Mouse (Mus musculus) frontal cortex, adult (tissue): ENCODE measurements around the gene Zfp68.
"Not testable (repeated sequence)": the region's sequence is repeated elsewhere in the genome, so short reads cannot be mapped to it uniquely, and the experiment has no call there.

Experiments used
- ATAC-seq: cut with Nextera tagmentation; 2 replicates; pipeline ENCODE4 v1.9.2; 2017; ENCODE audit warnings: mild to moderate bottlenecking, moderate library complexity, mixed read lengths; ENCODE audit not compliant: low TSS enrichment

Zfp68 gene

GRCm38 (mm10) chr5:138619211-138620128, at the start of gene Zfp68:
Zfp68 (minus strand) TSS chr5:138619761.
- ATAC-seq, result peak; percentile 94

DNA sequence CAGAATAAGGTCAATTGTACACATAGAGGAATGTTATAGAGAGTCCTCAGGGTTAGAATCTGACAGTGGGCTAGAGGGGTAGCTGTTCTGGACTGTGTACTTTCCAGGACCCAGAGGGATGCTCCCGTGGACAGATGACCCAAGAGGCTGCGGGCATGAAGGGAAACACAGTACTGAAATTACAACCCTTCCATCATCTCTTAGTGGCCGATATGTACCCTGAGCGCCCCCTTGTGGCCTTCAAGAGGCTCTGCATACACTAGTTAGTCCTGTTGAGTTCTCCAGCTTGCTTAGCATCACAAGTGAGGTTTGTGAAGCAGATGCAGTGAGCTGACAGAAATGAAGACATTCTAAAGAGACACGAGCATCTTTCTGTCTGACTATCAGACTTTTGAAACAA, 39.4 kb upstream of the Zfp68 start:
- ATAC-seq, result peak; percentile 85

DNA sequence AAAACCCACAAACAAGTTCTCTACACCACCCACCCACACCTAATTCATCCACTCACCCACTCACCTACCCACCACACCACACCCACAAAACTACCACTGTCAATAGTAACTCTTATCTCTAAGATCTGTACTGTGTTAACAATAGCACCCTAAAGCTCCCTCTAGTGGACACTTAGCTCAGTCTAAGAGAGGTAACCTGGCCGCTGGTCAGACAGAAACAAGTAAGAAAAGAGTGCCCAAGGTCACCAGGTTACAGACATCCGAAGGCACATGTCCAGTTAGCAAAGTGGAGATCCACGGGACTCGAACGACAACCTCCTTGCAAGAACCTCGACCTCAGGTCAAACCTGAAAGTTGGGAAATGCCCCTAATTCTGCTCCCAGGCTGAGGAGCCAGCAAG, 38.3 kb upstream of the Zfp68 start:
- peak; percentile 62; the same call in 1 of the 2 replicates for ATAC-seq

- ATAC-seq, result no peak
These were observed 37.8 kb upstream of the Zfp68 start for GRCm38 (mm10) chr5:138657407-138657806.

DNA sequence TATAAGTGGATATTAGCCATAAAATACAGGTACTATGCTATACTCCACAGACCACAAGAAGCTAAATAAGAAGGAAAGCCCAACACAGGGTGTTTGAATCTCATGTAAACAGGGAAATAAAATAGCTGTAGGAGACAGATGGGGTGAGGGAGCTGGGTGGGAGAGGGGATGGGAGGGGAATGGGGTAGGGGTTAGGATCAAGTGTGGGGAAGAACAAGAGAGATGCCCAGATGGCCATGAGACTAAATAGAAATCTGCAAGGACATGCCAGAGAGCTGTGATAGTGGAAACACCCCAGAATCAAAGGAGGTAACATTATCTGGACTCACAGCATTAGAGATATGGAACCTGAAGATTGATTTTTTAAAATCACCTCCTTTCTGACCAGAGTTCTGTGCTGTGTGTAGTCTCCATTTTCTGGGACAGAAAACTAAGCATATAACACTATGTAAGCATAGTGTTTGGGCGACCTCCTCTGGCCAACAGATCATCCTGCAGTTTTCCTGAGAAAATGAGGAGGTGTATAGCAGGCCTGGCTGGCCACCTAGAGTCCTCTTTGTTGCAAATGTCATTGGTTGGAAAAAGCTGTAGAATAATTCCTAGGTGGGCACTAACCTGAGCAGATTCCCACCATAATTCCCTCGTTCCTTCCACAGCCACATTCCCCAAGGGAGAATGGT, 37.1 kb upstream of the Zfp68 start:
- ATAC-seq, result peak; percentile 95

DNA sequence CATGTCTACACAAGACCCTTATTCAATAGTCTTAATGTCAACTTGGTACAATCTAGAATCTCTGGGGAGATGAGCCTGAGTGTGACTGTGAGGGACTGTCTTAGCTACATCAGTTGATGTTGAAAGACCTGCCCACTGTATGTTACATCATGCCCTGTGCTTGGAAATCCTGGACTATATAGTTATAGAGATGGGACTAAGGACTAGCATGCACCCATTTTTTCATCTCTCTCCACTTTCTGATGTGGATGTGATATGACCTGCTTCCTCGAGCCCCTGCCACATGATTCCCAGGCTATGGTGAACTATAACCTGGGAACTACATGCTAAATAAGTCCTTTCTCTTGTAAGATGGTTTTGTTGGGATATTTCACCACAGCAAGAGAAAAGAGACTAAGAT, 33.4 kb upstream of the Zfp68 start:
- ATAC-seq, result no peak

GRCm38 (mm10) chr5:138641761-138642160, 22.2 kb upstream of the Zfp68 start:
- no peak for ATAC-seq

GRCm38 (mm10) chr5:138641081-138641480, 21.5 kb upstream of the Zfp68 start:
- ATAC-seq, result no peak

GRCm38 (mm10) chr5:138636486-138636885, 16.9 kb upstream of the Zfp68 start:
- ATAC-seq, result no peak

GRCm38 (mm10) chr5:138623478-138623875, 3.9 kb upstream of the Zfp68 start:
- ATAC-seq, result no peak

- ATAC-seq, result peak; percentile 95
These were observed 3.3 kb upstream of the Zfp68 start, which contains the start of gene A430033K04Rik for GRCm38 (mm10) chr5:138622645-138623477. A430033K04Rik (plus strand) TSS chr5:138622859.

DNA sequence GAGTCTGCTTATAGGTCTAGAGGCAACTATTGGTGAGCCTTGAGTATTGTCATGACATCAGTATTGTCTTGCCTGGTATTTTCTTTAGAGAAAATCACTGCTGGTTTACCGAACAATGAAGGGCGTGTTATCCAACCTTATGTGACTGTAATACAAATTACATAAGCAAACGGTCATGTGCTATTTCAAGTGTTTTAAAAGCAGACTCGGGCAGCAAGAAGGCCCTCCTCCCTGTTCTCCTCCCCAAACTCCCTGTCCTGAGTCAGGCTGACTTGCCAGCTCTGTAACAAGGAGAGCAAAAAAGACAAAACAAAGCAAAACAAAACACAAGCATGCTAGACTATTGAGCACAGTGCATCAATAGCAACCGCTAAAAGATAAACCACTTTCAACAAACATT, 1.3 kb upstream of the Zfp68 start:
- ATAC-seq, result no peak

GRCm38 (mm10) chr5:138618353-138618752, 1.2 kb downstream of the Zfp68 start:
- ATAC-seq, result no peak

DNA sequence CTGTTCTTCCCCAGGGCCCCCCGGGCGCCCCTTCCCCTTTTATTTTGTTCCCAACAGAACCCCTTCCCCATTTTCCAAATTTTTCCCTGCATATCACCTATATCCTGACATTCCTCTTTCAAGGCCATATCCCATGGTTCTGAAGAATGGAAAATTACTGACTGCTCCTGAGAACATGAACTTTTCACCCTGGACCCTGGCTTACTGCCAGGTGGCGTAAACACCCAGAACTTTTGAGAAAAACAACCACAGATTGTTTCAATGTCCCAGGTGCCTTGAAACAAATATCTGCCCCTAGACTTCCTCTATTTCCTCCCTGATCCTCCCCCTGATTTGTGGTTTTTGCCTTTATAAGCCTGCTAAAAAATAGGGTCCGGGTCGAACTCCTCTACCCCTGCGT, 32.2 kb downstream of the Zfp68 start:
- no peak for ATAC-seq

DNA sequence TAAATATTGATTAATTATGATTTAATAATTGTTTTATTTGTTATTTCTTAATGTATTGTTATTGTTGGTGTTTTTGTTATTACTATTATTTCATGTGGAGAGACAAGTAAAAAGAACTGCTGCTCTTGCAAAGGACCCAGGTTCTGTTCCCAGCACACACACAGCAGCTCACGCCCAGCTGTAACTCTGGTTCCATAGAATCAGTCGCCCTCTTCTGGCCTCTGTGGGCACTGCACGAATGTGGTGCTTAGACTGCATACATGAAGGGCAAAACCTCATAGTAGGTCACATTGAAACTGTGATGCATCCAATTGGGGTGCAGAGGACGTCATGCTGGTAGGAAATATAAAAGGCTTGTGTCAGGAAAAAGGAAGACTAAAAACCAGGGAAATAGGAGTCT, 47.9 kb downstream of the Zfp68 start:
- ATAC-seq, result no peak

- not testable (repeated sequence) for ATAC-seq
These were observed 54.9 kb downstream of the Zfp68 start, which contains the start of gene 1700123K08Rik for GRCm38 (mm10) chr5:138564612-138565011. 1700123K08Rik (minus strand) TSS chr5:138564712.
